Mouse (Mus musculus) neural tube, embryonic 15.5 days (tissue): ENCODE data around the gene Apaf1. TPM values are rescaled to one million over a fixed set of nuclear protein-coding genes. Genes with fewer than 3 reads are reported as not detected.
A peak's percentile ranks its signal among the peaks of the same experiment; 100 is the strongest.

Experiments
- ATAC-seq: fragments of 200-750 bp; cut with Nextera tagmentation; 2 replicates; pipeline ENCODE4 v1.8.0; 2017; ENCODE audit warnings: mild to moderate bottlenecking, moderate TSS enrichment, moderate library complexity; ENCODE audit not compliant: low FRiP score
- H3K27ac ChIP-seq: fragments of 300-500 bp; sonication (generic); replicated peaks from 2 replicates; pipeline ENCODE4 v1.5.1; 2015; ENCODE audit warnings: mild to moderate bottlenecking, inconsistent platforms
- H3K27me3 ChIP-seq: fragments of 300-500 bp; sonication (generic); replicated peaks from 2 replicates; pipeline ENCODE4 v1.6.1; 2015; ENCODE audit warnings: inconsistent platforms
- H3K36me3 ChIP-seq: fragments of 300-500 bp; sonication (generic); 2 replicates; pipeline ENCODE4 v1.6.1; 2015; ENCODE audit warnings: inconsistent platforms
- H3K4me1 ChIP-seq: fragments of 300-500 bp; sonication (generic); 2 replicates; pipeline ENCODE4 v1.6.1; 2015; ENCODE audit warnings: inconsistent platforms
- H3K4me2 ChIP-seq: fragments of 300-500 bp; sonication (generic); 2 replicates; pipeline ENCODE4 v1.6.1; 2015; ENCODE audit warnings: inconsistent platforms, mild to moderate bottlenecking, moderate library complexity
- H3K4me3 ChIP-seq: fragments of 300-500 bp; sonication (generic); replicated peaks from 2 replicates; pipeline ENCODE4 v1.5.1; 2015; ENCODE audit warnings: mild to moderate bottlenecking, inconsistent platforms
- H3K9ac ChIP-seq: fragments of 300-500 bp; sonication (generic); replicated peaks from 2 replicates; pipeline ENCODE4 v1.6.1; 2015; ENCODE audit warnings: mild to moderate bottlenecking, inconsistent platforms
- H3K9me3 ChIP-seq: fragments of 300-500 bp; sonication (generic); replicated peaks from 2 replicates; pipeline ENCODE4 v1.6.1; 2016; ENCODE audit warnings: inconsistent platforms
- WGBS: fragments of 180-500 bp; shearing (Covaris S2); methylation state at CpG from one replicate; pipeline ENCODE4 v1.1.7; 2015; ENCODE audit warnings: mixed read lengths; 5-methylcytosine and 5-hydroxymethylcytosine counted together
- polyA plus RNA-seq: library from polyadenylated mRNA; unstranded; fragments of >200 nt; fragmentation: Nextera tagmentation; extraction: Ambion mirVana; gene quantifications from 2 replicates; pipeline ENCODE4 v1.2.1, GENCODE M21; 2015

The Apaf1 gene
- polyA plus RNA-seq, 1 experiment from 2014 or later, result 14.4 TPM

DNA sequence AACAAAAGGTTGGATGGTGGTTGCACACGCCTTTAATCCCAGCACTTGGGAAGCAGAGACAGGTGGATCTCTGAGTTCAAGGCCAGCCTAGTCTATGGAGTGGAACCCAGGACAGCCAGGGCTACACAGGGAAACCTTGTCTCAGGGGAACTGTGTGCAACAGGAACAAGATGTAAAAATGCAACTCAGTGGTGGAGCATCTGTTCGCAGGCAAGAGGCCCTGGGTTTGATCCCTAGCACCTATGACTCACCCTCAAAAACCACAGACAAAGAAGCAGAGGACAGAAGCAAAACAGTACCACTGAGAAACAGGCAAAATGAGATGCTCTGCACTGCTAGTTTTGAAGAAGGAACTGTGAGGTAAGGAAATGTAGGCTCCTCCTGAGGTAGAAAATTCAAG lies 5.9 kb downstream of the Apaf1 start:
- 95% methylated on average over 2 of the region's 2 CpGs for WGBS
- ATAC-seq, result no peak
- Histone ChIP-seq H3K4me2 (no peak overlapping the region), H3K27ac (no peak overlapping the region), H3K9ac (no peak overlapping the region), H3K36me3 (peaks cover 37% of the 10 kb centered on the region), H3K27me3 (no peaks in the 10 kb centered on the region), H3K9me3 (no peaks in the 10 kb centered on the region), H3K4me3 (no peak overlapping the region), H3K4me1 (peaks cover 2% of the 10 kb centered on the region; the same call in 1 of the 2 replicates)

DNA sequence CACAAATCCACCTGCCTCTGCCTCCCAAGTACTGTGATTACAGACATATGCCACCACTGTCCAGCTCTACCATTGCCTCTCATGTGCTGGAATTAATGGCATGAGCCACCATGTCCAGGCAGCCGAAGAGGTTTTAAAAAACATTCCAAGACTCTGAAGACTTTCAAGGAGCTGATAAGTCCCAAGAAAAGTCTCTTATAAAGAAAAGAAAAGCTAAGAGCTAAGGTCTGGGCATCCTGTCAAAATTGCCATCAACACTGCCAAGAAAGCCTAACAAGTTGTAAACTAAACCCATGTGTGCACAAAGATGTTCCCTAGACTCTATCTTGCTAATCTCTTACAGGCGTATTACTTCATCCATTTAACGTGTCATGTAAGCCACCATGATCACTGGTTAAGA lies 9.2 kb downstream of the Apaf1 start:
- Histone ChIP-seq H3K36me3 (peaks cover 37% of the 10 kb centered on the region), H3K4me1 (no peaks in the 10 kb centered on the region), H3K4me2 (no peak overlapping the region), H3K9me3 (no peaks in the 10 kb centered on the region), H3K27me3 (no peaks in the 10 kb centered on the region), H3K4me3 (no peak overlapping the region), H3K27ac (no peak overlapping the region), H3K9ac (no peak overlapping the region)
- 90% methylated on average over 3 of the region's 3 CpGs for WGBS
- ATAC-seq, result no peak

DNA sequence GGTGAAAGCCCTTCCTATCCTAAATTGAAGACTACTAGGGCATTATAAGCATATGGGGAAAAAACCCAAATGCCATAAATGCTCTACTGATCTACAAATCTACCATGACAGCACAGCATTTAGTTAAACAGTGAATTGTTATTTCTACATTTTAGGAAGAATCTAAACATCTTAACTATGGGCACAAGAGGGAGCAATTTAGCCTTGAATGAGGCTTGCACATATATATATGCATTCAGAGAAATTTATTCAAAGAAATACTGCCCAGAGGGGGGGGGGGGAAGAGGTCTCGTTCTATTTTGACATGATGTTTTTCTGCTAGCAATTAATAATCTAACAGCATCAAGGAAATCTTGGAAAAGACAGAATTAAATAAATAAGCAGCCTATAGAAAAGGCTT lies 10.8 kb downstream of the Apaf1 start:
- H3K4me2 ChIP-seq, result no peak overlapping the region
- no peaks in the 10 kb centered on the region for H3K4me1 ChIP-seq
- no peaks in the 10 kb centered on the region for H3K27me3 ChIP-seq
- no peaks in the 10 kb centered on the region for H3K9me3 ChIP-seq
- no peak overlapping the region for H3K27ac ChIP-seq
- peaks cover 35% of the 10 kb centered on the region for H3K36me3 ChIP-seq
- H3K9ac ChIP-seq, result no peak overlapping the region
- WGBS, result 46% methylated on average over 1 of the region's 1 CpGs
- no peak overlapping the region for H3K4me3 ChIP-seq
- ATAC-seq, result no peak

DNA sequence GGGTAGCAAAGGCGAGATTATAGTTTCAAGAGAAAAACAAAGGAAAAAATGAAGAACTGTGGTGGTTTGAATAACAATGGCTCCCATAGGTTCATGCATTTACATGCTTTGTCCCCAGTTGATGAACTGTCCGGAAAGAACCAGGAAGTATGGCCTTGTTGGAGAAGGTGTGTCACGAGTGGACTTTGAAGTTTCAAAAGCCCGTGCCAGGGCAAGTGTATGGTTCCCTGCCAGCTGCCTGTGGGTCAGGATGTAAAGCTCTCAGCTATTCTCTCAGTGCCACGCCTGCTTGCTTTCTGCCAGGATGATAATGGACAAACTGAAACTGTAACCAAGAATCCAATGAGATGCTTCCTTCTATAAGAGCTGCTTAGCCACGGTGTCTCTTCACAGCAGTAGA lies 20.2 kb downstream of the Apaf1 start:
- peaks cover 37% of the 10 kb centered on the region for H3K36me3 ChIP-seq
- no peak overlapping the region for H3K4me3 ChIP-seq
- H3K4me1 ChIP-seq, result no peaks in the 10 kb centered on the region
- H3K27ac ChIP-seq, result no peak overlapping the region
- H3K9ac ChIP-seq, result no peak overlapping the region
- 90% methylated on average over 6 of the region's 6 CpGs for WGBS
- H3K27me3 ChIP-seq, result no peaks in the 10 kb centered on the region
- ATAC-seq, result no peak
- H3K4me2 ChIP-seq, result no peak overlapping the region
- H3K9me3 ChIP-seq, result no peaks in the 10 kb centered on the region

DNA sequence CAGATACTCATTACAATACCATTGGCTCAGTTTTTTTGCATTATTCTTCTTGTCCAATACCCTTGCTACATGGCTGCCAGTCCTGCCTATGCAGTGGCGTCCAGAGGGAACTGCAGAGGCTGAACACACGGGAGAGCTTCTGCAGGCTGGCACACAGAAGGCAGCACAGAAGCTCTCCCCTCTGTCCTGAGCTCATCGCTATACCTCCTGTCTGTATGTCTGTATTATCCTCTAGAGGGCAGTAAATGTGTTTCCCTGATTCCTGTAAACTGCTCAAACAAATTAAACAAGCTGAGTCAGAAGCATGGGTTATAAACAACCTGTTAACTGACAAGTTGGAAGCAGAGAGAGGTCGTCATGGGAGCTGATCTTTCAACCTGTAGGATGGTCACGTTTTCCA lies 21.8 kb downstream of the Apaf1 start:
- Histone ChIP-seq H3K4me2 (no peak overlapping the region), H3K27ac (no peak overlapping the region), H3K9ac (no peak overlapping the region), H3K36me3 (peaks cover 27% of the 10 kb centered on the region), H3K27me3 (no peaks in the 10 kb centered on the region), H3K9me3 (no peaks in the 10 kb centered on the region), H3K4me1 (no peaks in the 10 kb centered on the region), H3K4me3 (no peak overlapping the region)
- WGBS, result 25% methylated on average over 5 of the region's 5 CpGs
- no peak for ATAC-seq

DNA sequence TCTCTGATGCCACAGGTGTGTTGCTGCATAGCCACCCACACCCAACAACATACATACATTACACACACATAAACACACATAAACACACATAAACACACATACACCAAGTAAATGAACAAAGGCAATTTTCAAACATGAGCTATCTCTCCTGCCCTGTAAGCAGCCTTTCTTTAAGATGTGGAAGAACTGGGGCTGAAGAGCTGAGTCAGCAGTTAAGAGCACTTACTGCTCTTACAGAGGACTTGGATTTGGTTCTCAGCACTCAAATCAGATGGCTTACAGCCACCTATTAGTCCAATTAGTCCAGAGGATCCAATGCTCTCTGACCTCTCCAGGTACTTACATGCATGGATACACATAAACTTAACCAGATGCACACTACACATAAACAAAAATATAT lies 29.8 kb downstream of the Apaf1 start:
- no peaks in the 10 kb centered on the region for H3K27me3 ChIP-seq
- no peak overlapping the region for H3K4me2 ChIP-seq
- no peaks in the 10 kb centered on the region for H3K4me1 ChIP-seq
- no peaks in the 10 kb centered on the region for H3K9me3 ChIP-seq
- no peak overlapping the region for H3K9ac ChIP-seq
- no peak overlapping the region for H3K27ac ChIP-seq
- peaks cover 40% of the 10 kb centered on the region for H3K36me3 ChIP-seq
- H3K4me3 ChIP-seq, result no peak overlapping the region
- no peak for ATAC-seq

DNA sequence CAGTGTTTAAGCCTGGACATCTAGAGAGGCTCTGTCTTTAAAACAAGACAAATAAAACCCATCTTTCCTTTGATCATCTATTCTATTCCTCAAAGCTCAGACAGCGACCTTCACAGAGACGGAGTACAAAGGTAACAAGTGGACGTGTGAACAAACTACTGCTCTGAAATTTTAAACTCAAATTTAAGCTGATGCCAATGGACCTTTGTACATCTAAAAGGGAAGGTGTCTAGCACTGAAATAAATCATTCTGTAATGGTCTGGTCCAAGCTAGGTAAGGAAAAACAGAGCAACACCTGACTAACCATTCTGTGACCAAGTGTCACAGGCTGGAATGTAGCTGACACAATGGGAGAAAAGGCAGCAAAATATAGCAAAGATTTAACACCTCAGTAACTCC lies 31.4 kb downstream of the Apaf1 start:
- Histone ChIP-seq H3K9ac (no peak overlapping the region), H3K27ac (no peak overlapping the region), H3K4me1 (no peaks in the 10 kb centered on the region), H3K36me3 (peaks cover 52% of the 10 kb centered on the region), H3K4me2 (no peak overlapping the region), H3K4me3 (no peak overlapping the region), H3K27me3 (no peaks in the 10 kb centered on the region), H3K9me3 (no peaks in the 10 kb centered on the region)
- 98% methylated on average over 3 of the region's 3 CpGs for WGBS
- no peak for ATAC-seq

DNA sequence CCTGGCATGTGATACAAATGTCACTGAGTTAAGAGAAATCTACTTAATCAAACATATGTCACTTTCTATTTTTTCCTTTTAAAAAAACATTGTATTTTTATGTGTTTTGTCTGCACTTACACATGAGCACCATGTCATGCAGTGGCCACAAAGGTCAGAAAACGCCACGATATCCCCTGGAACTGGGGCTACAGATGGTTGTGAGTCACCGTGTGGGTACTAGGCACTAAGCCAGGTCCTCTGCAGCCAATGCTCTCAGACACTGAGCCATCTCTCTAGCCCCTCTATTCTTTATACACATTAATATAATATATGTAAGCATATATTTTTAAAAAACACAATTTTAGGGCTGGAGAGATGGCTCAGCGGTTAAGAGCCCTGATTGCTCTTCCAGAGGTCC lies 32.9 kb downstream of the Apaf1 start:
- no peak overlapping the region for H3K4me3 ChIP-seq
- H3K27ac ChIP-seq, result no peak overlapping the region
- H3K9me3 ChIP-seq, result no peaks in the 10 kb centered on the region
- no peak for ATAC-seq
- H3K36me3 ChIP-seq, result peaks cover 53% of the 10 kb centered on the region
- WGBS, result 93% methylated on average over 4 of the region's 4 CpGs
- H3K4me2 ChIP-seq, result no peak overlapping the region
- no peak overlapping the region for H3K9ac ChIP-seq
- H3K27me3 ChIP-seq, result no peaks in the 10 kb centered on the region
- H3K4me1 ChIP-seq, result no peaks in the 10 kb centered on the region

DNA sequence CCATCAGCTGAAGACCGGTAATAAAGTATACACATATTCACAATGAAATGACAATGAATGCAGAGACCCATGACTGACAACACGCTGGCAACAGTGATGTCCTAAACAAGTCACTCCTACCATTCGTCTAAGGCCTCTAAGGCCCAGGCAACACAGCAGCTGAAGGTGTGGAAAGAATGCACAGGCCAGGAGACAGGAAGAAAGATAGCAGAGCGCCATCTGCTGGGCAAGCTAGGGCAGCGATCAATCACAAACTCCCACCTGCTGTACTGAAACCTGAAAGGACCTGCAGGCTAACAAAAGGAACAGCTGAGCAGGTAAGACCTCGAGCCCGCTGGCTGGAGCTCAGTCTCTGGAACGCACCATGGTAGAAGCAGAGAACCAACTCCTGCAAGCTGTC lies 48.6 kb downstream of the Apaf1 start:
- Histone ChIP-seq H3K4me3 (no peak overlapping the region), H3K4me1 (peaks cover 3% of the 10 kb centered on the region; the same call in 1 of the 2 replicates), H3K9ac (no peak overlapping the region), H3K9me3 (no peaks in the 10 kb centered on the region), H3K36me3 (peaks cover 25% of the 10 kb centered on the region), H3K27me3 (no peaks in the 10 kb centered on the region), H3K4me2 (no peak overlapping the region), H3K27ac (no peak overlapping the region)
- ATAC-seq, result peak; percentile 83
- WGBS, result 24% methylated on average over 8 of the region's 8 CpGs

DNA sequence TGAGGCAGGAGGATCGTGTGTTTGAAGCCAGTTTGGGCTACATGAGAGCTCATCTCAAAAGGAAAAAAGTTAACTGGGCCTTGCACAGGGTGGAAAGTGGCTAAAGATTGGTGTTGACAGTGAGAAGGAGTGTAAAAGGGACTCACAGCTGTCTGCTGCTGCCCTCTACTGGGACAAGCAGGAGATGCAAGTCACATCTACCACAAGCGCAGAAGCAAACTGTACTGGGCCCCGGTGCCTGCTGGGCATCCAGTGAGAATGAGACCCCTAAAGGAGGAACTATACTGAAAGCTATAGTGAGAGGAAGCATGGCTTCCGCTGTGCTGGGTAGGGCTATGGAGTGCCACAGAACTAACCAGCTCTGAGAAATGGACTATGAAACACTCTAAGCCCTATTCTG lies 50.2 kb downstream of the Apaf1 start:
- no peaks in the 10 kb centered on the region for H3K9me3 ChIP-seq
- 14% methylated on average over 4 of the region's 4 CpGs for WGBS
- H3K27me3 ChIP-seq, result no peaks in the 10 kb centered on the region
- H3K4me2 ChIP-seq, result no peak overlapping the region
- peaks cover 3% of the 10 kb centered on the region; the same call in 1 of the 2 replicates for H3K4me1 ChIP-seq
- peak; percentile 85 for ATAC-seq
- no peak overlapping the region for H3K4me3 ChIP-seq
- peaks cover 19% of the 10 kb centered on the region for H3K36me3 ChIP-seq
- no peak overlapping the region for H3K27ac ChIP-seq
- no peak overlapping the region for H3K9ac ChIP-seq

DNA sequence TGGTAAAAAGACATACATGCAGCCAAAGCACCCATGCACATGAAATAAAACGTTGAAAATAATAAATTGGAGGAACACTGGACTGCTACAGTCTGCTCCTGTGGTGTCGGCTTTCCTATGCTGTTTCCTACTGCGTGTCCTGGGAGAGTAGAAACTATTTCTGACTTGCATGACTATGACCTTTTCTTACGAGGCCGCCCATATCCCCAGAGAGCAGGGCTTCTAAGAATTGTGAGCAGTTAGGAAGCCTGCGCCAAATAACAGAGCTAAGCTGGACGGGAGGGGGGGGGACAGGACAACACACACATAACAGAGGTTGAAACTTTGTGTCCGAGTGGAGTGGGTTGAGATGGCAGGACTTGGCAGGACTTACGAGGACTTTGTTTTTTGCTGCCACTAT lies 51.4 kb downstream of the Apaf1 start:
- ATAC-seq, result no peak
- Histone ChIP-seq H3K9ac (no peak overlapping the region), H3K27me3 (no peaks in the 10 kb centered on the region), H3K9me3 (no peaks in the 10 kb centered on the region), H3K4me2 (no peak overlapping the region), H3K36me3 (peaks cover 8% of the 10 kb centered on the region; the same call in 1 of the 2 replicates), H3K4me1 (peaks cover 3% of the 10 kb centered on the region; the same call in 1 of the 2 replicates), H3K4me3 (no peak overlapping the region), H3K27ac (no peak overlapping the region)
- WGBS, result 87% methylated on average over 9 of the region's 9 CpGs

DNA sequence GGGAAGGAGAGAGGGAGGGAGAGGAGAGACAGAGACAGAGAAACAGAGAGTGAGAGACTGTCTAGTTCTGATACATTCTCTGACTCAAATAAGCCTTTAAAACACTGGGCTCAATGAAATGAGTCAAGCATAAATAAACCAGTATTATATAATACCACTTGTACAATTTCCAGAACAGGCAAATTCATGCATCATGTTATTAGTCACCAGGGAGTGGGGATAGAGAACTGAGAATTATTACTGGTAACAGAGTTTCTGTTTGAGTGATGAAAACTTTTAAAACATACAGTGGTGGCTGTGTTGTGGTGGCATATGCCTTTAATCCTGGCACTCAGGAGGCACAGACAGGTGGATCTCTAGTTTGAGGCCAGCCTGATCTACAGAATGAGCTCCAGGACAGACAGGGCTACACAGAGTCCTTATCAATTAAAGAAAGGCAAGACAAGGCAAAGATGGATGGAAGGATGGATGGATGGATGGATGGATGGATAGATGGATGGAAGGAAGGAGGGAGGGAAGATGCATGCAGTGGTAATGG lies 53.5 kb downstream of the Apaf1 start:
- Histone ChIP-seq H3K4me3 (no peak overlapping the region), H3K9me3 (no peaks in the 10 kb centered on the region), H3K27ac (no peak overlapping the region), H3K9ac (no peak overlapping the region), H3K36me3 (peaks cover 8% of the 10 kb centered on the region; the same call in 1 of the 2 replicates), H3K4me2 (no peak overlapping the region), H3K27me3 (no peaks in the 10 kb centered on the region), H3K4me1 (peaks cover 3% of the 10 kb centered on the region; the same call in 1 of the 2 replicates)
- ATAC-seq, result no peak

DNA sequence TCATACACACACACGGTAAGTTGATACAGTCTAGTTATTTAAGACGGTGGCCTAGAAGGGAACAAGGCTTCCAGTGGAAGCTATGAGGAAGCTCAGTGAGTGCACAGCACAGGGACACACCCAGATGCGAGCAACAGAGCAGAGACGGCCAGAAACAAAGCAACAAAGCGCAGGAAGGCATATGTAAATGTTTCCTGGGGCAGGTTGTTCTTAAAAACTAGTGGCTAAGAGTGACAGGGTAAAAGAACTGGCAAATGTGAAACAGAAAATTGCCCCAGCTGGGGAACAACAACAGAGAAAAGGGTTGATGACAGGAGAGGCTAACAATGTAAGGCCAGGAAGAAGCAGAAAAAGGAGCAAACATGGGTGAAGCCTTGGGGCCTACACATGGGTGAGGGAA lies 54.6 kb downstream of the Apaf1 start:
- Histone ChIP-seq H3K36me3 (peaks cover 8% of the 10 kb centered on the region; the same call in 1 of the 2 replicates), H3K9ac (no peak overlapping the region), H3K4me3 (no peak overlapping the region), H3K9me3 (no peaks in the 10 kb centered on the region), H3K27me3 (no peaks in the 10 kb centered on the region), H3K27ac (no peak overlapping the region), H3K4me2 (no peak overlapping the region), H3K4me1 (peaks cover 3% of the 10 kb centered on the region; the same call in 1 of the 2 replicates)
- ATAC-seq, result no peak
- WGBS, result 82% methylated on average over 5 of the region's 5 CpGs
